Mouse (Mus musculus): ENCODE results near the gene Il31ra.

- no peak for TF ChIP-seq CTCF (IDR thresholded peaks at IDR 0.05; ENCODE audit: low read depth)
- no peak for TF ChIP-seq EP300 (IDR thresholded peaks at IDR 0.05; ENCODE audit: low read depth)
These were observed 48.7 kb upstream of the Il31ra start for GRCm38 (mm10) chr13:112642897-112643296.

Measured in heart, postnatal 0 days (tissue).